Mouse (Mus musculus) lung, embryonic 16.5 days (tissue): ENCODE results near the gene Znhit1. TPM values are rescaled to one million over a fixed set of nuclear protein-coding genes. Genes with fewer than 3 reads are reported as not detected.

Source experiments
- ATAC-seq: fragments of 200-750 bp; cut with Nextera tagmentation; 2 replicates; pipeline ENCODE4 v1.8.0; 2017; ENCODE audit warnings: low read depth, mild to moderate bottlenecking, moderate library complexity
- H3K27ac ChIP-seq: fragments of 300-500 bp; sonication (generic); 2 replicates; pipeline ENCODE4 v1.5.1; 2014; ENCODE audit warnings: mild to moderate bottlenecking, control low read depth, low read length
- H3K27me3 ChIP-seq: fragments of 300-500 bp; sonication (generic); 2 replicates; pipeline ENCODE4 v1.6.1; 2014; ENCODE audit warnings: low read depth, low read length, mixed read lengths; ENCODE audit not compliant: control insufficient read depth, insufficient read depth
- H3K36me3 ChIP-seq: fragments of 300-500 bp; sonication (generic); 2 replicates; pipeline ENCODE4 v1.6.1; 2014; ENCODE audit warnings: low read length; ENCODE audit not compliant: control insufficient read depth, insufficient read depth
- H3K4me1 ChIP-seq: fragments of 300-500 bp; sonication (generic); replicated peaks from 2 replicates; pipeline ENCODE4 v1.6.1; 2014; ENCODE audit warnings: low read length, mixed read lengths; ENCODE audit not compliant: control insufficient read depth, insufficient read depth
- H3K4me2 ChIP-seq: fragments of 300-500 bp; sonication (generic); 2 replicates; pipeline ENCODE4 v1.6.1; 2014; ENCODE audit warnings: low read depth, low read length, control low read depth
- H3K4me3 ChIP-seq: fragments of 300-500 bp; sonication (generic); 2 replicates; pipeline ENCODE4 v1.5.1; 2014; ENCODE audit warnings: mild to moderate bottlenecking, low read length, control low read depth
- H3K9ac ChIP-seq: fragments of 300-500 bp; sonication (generic); 2 replicates; pipeline ENCODE4 v1.6.1; 2014; ENCODE audit warnings: low read length, control low read depth
- H3K9me3 ChIP-seq: fragments of 300-500 bp; sonication (generic); 2 replicates; pipeline ENCODE4 v1.6.1; 2016; ENCODE audit warnings: low read length; ENCODE audit not compliant: control insufficient read depth
- WGBS: fragments of 180-500 bp; shearing (Covaris S2); extraction: QIAGEN DNeasy Blood & Tissue Kit; methylation state at CpG from one replicate; pipeline ENCODE4 v1.1.7; 2014; 5-methylcytosine and 5-hydroxymethylcytosine counted together
- polyA plus RNA-seq: library from polyadenylated mRNA; unstranded; fragments of >200 nt; fragmentation: Nextera tagmentation; extraction: Ambion mirVana; gene quantifications from 2 replicates; pipeline ENCODE4 v1.2.1, GENCODE M21; 2015

Gene Znhit1
- 113 and 115 TPM in 2 replicates for polyA plus RNA-seq

DNA sequence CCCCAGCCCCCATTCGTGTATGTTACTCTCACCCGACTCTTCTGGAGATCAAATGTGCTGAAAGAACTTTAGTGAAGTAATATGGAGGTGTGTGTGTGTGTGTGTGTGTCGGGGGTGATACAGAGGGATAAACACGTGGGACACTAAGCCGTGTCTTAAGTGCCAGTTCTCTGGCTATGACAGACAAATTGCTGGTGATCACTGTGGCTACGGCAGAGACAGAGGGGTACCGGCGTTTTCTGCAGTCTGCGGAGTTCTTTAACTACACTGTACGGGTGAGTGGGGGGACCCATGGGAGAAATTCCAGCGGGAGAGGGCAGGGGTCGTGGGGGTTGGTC, at the start of gene Znhit1:
Gene Znhit1 (minus strand): TSS at position 88 of the 338 bp plus-strand sequence.
- WGBS = 1% methylated on average over 12 of the region's 12 CpGs
- H3K4me1 ChIP-seq = peaks cover 12% of the 10 kb centered on the region
- peak within 1 kb of the TSS; percentile 95 for H3K9ac ChIP-seq
- no peak for ATAC-seq
- H3K4me3 ChIP-seq = peak within 1 kb of the TSS; percentile 84
- H3K27me3 ChIP-seq = no peaks in the 10 kb centered on the region
- H3K9me3 ChIP-seq = no peaks in the 10 kb centered on the region
- H3K36me3 ChIP-seq = peaks cover 26% of the 10 kb centered on the region
- peak within 1 kb of the TSS; percentile 95 for H3K27ac ChIP-seq
- peak within 1 kb of the TSS; percentile 80 for H3K4me2 ChIP-seq

- WGBS = 81% methylated on average over 13 of the region's 13 CpGs
- Histone ChIP-seq H3K9me3 (no peaks in the 10 kb centered on the region), H3K27ac (no peak overlapping the region), H3K27me3 (peaks cover 12% of the 10 kb centered on the region), H3K36me3 (peaks cover 41% of the 10 kb centered on the region), H3K4me2 (no peak overlapping the region), H3K9ac (no peak overlapping the region), H3K4me1 (peaks cover 13% of the 10 kb centered on the region), H3K4me3 (no peak overlapping the region)
- no peak for ATAC-seq
These were observed 48.4 kb upstream of the Znhit1 start for GRCm38 (mm10) chr5:137036211-137036610.

- peaks cover 47% of the 10 kb centered on the region for H3K27me3 ChIP-seq
- H3K9me3 ChIP-seq = no peaks in the 10 kb centered on the region
- peak; percentile 83 for ATAC-seq
- H3K4me2 ChIP-seq = peak overlapping the region; percentile 85
- WGBS = under 1% methylated on average over 34 of the region's 49 CpGs
- H3K4me1 ChIP-seq = peaks cover 26% of the 10 kb centered on the region
- H3K4me3 ChIP-seq = peak overlapping the region; percentile 43
- peak overlapping the region; percentile 54 for H3K9ac ChIP-seq
- peaks cover 21% of the 10 kb centered on the region for H3K36me3 ChIP-seq
- H3K27ac ChIP-seq = no peak overlapping the region
These were observed 44.8 kb upstream of the Znhit1 start for GRCm38 (mm10) chr5:137032641-137033074.

DNA sequence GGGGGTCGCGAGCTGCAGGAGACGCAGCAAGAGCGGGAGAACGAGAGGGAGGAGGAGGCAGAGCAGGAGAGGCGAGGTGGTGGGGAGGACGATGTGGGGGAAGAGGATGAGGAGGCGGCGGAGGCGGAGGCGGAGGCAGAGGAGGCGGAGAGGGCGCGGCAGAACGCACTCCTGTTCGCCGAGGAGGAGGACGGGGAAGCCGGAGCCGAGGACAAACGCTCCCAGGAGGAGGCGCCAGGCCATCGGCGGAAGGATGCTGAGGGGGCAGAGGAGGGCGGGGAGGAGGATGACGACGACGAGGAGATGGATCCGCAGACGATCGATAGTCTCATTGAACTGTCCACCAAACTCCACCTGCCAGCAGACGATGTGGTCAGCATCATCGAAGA, 44.2 kb upstream of the Znhit1 start:
- Histone ChIP-seq H3K4me1 (peaks cover 26% of the 10 kb centered on the region), H3K27ac (no peak overlapping the region), H3K36me3 (peaks cover 15% of the 10 kb centered on the region), H3K27me3 (peaks cover 51% of the 10 kb centered on the region), H3K4me2 (peak overlapping the region; percentile 85), H3K9ac (no peak overlapping the region), H3K9me3 (no peaks in the 10 kb centered on the region), H3K4me3 (peak overlapping the region; percentile 43)
- under 1% methylated on average over 29 of the region's 33 CpGs for WGBS
- ATAC-seq = no peak; the same call in 1 of the 2 replicates

- H3K27ac ChIP-seq = no peak overlapping the region
- peaks cover 57% of the 10 kb centered on the region for H3K27me3 ChIP-seq
- peak overlapping the region; percentile 85 for H3K4me2 ChIP-seq
- peaks cover 9% of the 10 kb centered on the region; the same call in 1 of the 2 replicates for H3K36me3 ChIP-seq
- H3K4me1 ChIP-seq = peaks cover 26% of the 10 kb centered on the region
- no peaks in the 10 kb centered on the region for H3K9me3 ChIP-seq
- H3K9ac ChIP-seq = no peak overlapping the region
- no peak for ATAC-seq
- H3K4me3 ChIP-seq = peak overlapping the region; percentile 43
- under 1% methylated on average over 78 of the region's 78 CpGs for WGBS
These were observed 43.5 kb upstream of the Znhit1 start for GRCm38 (mm10) chr5:137031076-137032032.

GRCm38 (mm10) chr5:137030416-137030810, 42.6 kb upstream of the Znhit1 start:
- Histone ChIP-seq H3K4me1 (peaks cover 26% of the 10 kb centered on the region), H3K27me3 (peaks cover 65% of the 10 kb centered on the region), H3K27ac (no peak overlapping the region), H3K4me2 (peak overlapping the region; percentile 28), H3K4me3 (peak overlapping the region; percentile 12; the same call in 1 of the 2 replicates), H3K9me3 (no peaks in the 10 kb centered on the region), H3K9ac (no peak overlapping the region), H3K36me3 (no peaks in the 10 kb centered on the region; the same call in 1 of the 2 replicates)
- ATAC-seq = no peak
- 15% methylated on average over 22 of the region's 22 CpGs for WGBS

- under 1% methylated on average over 52 of the region's 52 CpGs for WGBS
These were observed 42.0 kb upstream of the Znhit1 start for GRCm38 (mm10) chr5:137029643-137030415.

DNA sequence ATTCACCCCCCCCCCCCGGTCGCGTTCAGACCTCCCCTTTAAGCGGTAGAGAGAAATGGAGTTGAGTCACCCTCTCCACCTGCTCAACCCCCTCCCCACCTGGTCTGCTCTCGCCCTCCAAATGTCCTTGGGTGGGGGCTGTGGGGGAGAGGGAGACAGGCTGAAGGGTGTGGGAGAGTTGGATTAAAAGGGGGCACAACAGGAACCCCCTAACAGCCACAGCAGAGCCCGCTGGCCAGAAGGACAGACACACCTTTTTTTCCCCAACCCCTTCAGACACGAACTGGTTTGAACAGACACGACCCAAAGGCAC, 41.4 kb upstream of the Znhit1 start:
- Histone ChIP-seq H3K36me3 (no peaks in the 10 kb centered on the region), H3K9me3 (no peaks in the 10 kb centered on the region), H3K27ac (no peak overlapping the region), H3K4me1 (peaks cover 26% of the 10 kb centered on the region), H3K27me3 (peaks cover 76% of the 10 kb centered on the region), H3K9ac (no peak overlapping the region), H3K4me2 (no peak overlapping the region), H3K4me3 (no peak overlapping the region)
- no peak for ATAC-seq
- WGBS = 2% methylated on average over 8 of the region's 8 CpGs

More at GRCm38 (mm10) chr5:137029643-137030415, 42.0 kb upstream of the Znhit1 start:
- Histone ChIP-seq H3K36me3 (no peaks in the 10 kb centered on the region; the same call in 1 of the 2 replicates), H3K9me3 (no peaks in the 10 kb centered on the region), H3K9ac (no peak overlapping the region), H3K4me1 (peaks cover 26% of the 10 kb centered on the region), H3K27ac (no peak overlapping the region), H3K27me3 (peaks cover 71% of the 10 kb centered on the region), H3K4me3 (peak overlapping the region; percentile 41), H3K4me2 (peak overlapping the region; percentile 71)
- peak; percentile 63 for ATAC-seq
